Mouse (Mus musculus) heart, postnatal 14 days (tissue): ENCODE measurements around the gene Itga1. TPM values are rescaled to one million over a fixed set of nuclear protein-coding genes. Genes with fewer than 3 reads are reported as not detected.
A peak's percentile ranks its signal among the peaks of the same experiment; 100 is the strongest.

ENCODE experiments used
- DNase-seq, 2 experiments: peaks; one replicate each; pipeline ENCODE4 v3.0.0; 2021 to 2022
- intact Hi-C: fragments of 180-260 bp; cut with DNase I; formaldehyde crosslinking; loops from one replicate; pipeline ENCODE4 v1.15.1; 2025
- total RNA-seq, 2 experiments: library from RNA; stranded (reverse); gene quantifications; 2 replicates each; pipeline ENCODE4 v1.2.3; 2021

The Itga1 gene
- total RNA-seq, 2 experiments from 2014 or later = 63.3 to 64.1 TPM

GRCm38 (mm10) chr13:115102754-115103153 is 990 bp upstream of the Itga1 start:
- DNase-seq = no peak
- intact Hi-C loops = loop anchor here (5.0 to 10.0 kb wide), 4 partner anchors 50 to 1612 kb away; no protein-coding TSS in a partner anchor

- no peak for DNase-seq
- intact Hi-C loops = loop anchor here (2.0 to 10.0 kb wide), 6 partner anchors 52 to 1614 kb away; no protein-coding TSS in a partner anchor
Measured at GRCm38 (mm10) chr13:115100381-115101177, 1.2 kb downstream of the Itga1 start.

- intact Hi-C loops = no loop called here
- DNase-seq = no peak
Measured at GRCm38 (mm10) chr13:115099381-115099780, 2.4 kb downstream of the Itga1 start.

GRCm38 (mm10) chr13:115098227-115098626 is 3.5 kb downstream of the Itga1 start:
- intact Hi-C loops = no loop called here
- no peak for DNase-seq

- DNase-seq = no peak
- intact Hi-C loops = no loop called here
Measured at GRCm38 (mm10) chr13:115096965-115097364, 4.8 kb downstream of the Itga1 start.

DNA sequence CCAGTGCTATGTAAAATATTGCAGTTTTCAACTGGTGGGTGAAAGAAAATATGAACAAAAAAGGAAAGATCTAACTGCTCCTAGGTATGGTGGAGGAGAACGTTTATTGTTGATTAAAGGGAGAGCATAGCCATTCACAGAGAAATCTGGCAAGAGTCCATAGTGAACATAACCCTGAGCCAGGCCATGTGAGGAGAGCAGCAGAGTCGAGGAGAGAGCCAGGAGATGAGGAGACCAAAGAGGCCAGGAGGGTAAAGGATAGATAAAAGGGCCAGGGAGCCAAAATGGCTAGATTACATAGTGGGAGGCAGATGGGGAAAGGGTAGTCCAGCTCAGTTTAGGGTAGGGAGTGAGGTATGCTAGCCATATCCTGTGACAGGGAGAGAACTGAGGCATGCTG is 5.5 kb downstream of the Itga1 start:
- DNase-seq = no peak
- intact Hi-C loops = no loop called here

DNA sequence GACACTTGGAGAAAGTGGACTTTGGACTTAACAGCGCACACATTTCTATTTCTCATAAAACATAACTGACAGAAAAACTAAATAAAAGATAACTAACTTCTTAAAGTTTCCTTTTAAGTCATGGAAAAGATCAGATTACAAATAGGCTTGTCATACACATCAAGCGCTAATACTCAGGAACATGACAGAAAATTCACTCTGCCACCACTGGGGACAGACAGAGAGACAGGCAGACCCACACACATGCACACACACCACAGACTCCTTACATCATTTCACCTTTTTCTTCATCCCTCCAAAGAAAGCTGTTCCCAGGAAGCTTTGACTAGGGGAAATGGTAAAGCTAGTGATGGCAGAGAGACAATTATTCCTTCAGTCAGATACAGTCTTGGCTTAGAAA is 6.4 kb downstream of the Itga1 start:
- intact Hi-C loops = no loop called here
- no peak for DNase-seq

GRCm38 (mm10) chr13:115091511-115091910 is 10.3 kb downstream of the Itga1 start:
- intact Hi-C loops = no loop called here
- DNase-seq = no peak

- no peak for DNase-seq
- intact Hi-C loops = no loop called here
Measured at GRCm38 (mm10) chr13:115090977-115091445, 10.8 kb downstream of the Itga1 start.

DNA sequence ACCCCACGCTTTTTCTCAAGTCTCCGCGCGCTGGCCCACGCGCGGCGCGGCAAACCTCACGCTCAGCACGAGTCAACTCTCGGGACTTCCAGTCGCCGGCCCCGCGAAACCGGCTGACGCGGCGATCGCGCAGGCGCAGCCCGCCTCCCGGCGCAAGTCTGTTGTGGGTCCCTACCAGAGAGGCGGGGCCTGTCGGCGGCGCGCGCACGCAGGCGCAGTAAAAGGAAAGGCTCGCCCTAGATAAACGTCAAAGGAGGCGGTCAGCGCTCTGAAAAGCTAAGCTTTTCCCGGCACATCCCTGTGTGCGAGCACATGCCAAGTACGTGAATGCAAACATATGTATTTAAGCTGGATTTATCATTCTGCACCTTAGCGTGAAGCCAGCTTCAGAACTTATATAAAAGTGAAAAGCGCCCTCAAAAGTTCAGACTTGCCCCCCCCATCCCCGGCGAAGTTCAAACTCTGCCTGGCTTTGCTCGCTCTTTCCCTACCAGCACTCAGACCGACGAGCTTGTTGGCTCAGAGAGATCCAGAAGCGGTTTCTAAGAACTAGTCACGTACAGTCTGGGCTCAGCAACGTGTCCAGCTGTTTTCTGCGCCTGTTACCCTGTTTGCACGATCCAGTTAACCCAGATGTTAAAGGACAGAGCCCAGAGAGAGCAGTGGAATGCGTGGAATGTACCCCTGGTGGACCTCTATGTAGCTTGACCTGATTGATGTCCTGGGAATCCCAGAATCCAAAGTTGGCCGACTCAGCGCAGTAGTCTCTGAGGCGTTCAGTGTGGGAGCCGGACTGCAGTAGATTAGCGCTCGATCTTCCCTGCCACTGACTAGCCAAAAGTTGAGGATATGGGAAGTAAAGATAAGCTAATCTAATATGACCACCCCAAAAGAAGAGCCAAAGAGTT is 11.4 kb downstream of the Itga1 start, which contains the start of gene Pelo:
TSS of gene Pelo (minus strand) at position 118 of the 908 bp plus-strand sequence.
- DNase-seq = peak; percentile 98
- intact Hi-C loops = no loop called here

DNA sequence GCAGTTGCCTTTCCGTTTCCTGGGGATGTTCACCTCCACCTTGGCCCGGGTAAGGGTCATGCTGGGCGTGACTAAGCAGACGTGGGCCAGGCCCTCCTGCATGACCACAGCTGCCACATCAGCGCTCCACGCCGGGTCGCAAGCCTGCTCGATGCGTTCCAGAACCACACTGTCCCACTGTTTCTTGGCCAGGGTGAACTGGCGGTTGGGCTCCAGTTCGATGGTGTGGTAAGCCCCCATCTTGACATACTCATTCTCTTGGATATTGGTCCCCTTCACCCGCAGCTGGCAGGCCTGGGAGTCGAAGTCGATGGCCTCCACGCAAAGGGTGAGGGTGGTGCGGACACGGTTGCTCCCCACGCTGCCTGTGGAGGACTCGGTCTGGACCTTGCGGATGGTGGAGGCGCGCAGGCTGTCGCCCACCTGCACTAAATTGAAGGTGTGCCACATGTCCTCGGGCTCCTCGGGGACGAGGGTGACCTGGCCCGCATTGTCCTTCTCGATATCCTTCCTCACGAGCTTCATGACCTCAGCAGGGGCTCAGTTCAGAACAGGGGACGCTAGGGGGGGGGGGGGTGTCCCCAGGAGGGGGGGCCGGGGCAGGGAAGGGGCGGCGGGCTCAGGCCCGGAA is 12.3 kb downstream of the Itga1 start:
- intact Hi-C loops = loop anchor here (5.0 kb wide), 2 partner anchors 57 to 82 kb away; no protein-coding TSS in a partner anchor
- DNase-seq = peak; percentile 36 to 38

GRCm38 (mm10) chr13:115089020-115089394 is 12.8 kb downstream of the Itga1 start:
- intact Hi-C loops = loop anchor here (5.0 kb wide), 2 partner anchors 57 to 82 kb away; no protein-coding TSS in a partner anchor
- DNase-seq = no peak

DNA sequence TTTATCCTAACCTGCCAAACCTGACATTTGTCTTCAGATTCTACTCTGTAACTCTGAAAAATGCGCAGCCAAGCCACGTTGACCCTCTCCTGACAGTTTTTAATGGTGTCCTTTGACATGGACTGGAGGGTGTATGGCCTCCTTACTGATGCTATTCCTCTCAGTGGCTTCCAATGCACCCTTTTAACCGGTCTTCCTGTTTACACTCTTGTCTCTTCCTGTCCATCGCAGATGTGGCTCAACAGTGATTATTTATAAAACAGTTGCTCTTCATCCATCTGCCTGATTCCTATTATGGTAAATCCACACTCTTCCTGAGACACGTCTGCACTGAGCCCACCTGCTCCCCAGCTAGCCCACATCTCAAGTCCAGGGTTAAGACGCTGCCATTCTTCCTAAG is 15.8 kb downstream of the Itga1 start:
- no peak for DNase-seq
- intact Hi-C loops = loop anchor here (5.0 kb wide), 2 partner anchors 54 to 79 kb away; no protein-coding TSS in a partner anchor

- DNase-seq = no peak
- intact Hi-C loops = no loop called here
Measured at GRCm38 (mm10) chr13:115082339-115082738, 19.4 kb downstream of the Itga1 start.

DNA sequence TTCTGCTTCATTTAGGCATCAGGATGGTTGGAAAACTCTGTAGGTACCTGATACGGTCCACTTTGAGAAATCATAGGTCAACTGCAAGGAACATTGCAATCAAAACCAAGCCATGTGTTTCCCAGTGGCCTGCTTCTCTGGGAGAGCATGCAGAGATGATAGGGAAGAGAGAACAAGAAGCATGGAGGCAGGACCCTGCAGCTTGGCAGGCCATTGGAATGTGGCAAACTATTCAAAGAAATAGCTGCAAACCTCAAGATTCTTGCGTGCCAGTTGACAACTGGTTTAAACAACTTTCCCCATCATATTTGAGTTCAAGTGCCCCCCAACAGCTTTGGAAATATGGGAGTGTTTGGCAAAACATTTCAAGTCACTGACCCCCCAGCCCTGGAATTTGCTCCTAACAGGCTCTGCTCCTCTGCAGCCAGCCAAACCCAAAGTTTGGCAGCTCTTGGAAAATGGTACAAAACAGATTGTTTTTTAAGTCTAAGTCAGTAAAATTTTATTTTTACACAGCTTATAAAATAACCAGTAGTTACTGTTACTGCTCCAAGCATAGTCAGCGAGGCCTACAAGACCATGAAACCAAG is 21.7 kb downstream of the Itga1 start:
- intact Hi-C loops = no loop called here
- no peak for DNase-seq

- DNase-seq = no peak
- intact Hi-C loops = no loop called here
Measured at GRCm38 (mm10) chr13:115078997-115079685, 22.6 kb downstream of the Itga1 start.

GRCm38 (mm10) chr13:115077346-115078134 is 24.2 kb downstream of the Itga1 start:
- DNase-seq = no peak

GRCm38 (mm10) chr13:115072386-115072785 is 29.4 kb downstream of the Itga1 start:
- intact Hi-C loops = no loop called here
- DNase-seq = no peak

More at GRCm38 (mm10) chr13:115077346-115078134, 24.2 kb downstream of the Itga1 start:
- intact Hi-C loops = no loop called here

DNA sequence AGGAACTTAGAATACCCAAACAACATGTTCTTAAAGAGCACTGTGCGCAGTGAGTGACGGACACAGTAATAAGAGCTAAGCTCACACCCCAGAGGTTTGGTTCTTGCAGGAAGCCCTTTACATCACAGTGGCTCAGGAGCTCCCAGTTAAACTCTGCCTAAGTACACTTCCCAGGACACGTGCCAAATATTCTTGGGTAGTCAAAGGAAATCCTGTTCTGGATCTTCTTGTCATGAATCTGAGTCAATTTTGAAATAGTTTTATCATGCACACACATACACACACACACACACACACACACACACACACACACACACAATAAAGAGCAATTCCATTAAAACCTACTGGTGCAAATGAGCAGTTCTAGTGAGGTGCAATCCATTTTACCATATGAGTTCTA is 30.3 kb downstream of the Itga1 start:
- intact Hi-C loops = no loop called here
- DNase-seq = no peak
